Mouse (Mus musculus): ENCODE measurements around the gene Zmynd15. TPM values are rescaled to one million over a fixed set of nuclear protein-coding genes. Genes with fewer than 3 reads are reported as not detected.

Gene Zmynd15
- total and polyA plus RNA-seq, 3 experiments = 0.14 TPM; not detected in 2

DNA sequence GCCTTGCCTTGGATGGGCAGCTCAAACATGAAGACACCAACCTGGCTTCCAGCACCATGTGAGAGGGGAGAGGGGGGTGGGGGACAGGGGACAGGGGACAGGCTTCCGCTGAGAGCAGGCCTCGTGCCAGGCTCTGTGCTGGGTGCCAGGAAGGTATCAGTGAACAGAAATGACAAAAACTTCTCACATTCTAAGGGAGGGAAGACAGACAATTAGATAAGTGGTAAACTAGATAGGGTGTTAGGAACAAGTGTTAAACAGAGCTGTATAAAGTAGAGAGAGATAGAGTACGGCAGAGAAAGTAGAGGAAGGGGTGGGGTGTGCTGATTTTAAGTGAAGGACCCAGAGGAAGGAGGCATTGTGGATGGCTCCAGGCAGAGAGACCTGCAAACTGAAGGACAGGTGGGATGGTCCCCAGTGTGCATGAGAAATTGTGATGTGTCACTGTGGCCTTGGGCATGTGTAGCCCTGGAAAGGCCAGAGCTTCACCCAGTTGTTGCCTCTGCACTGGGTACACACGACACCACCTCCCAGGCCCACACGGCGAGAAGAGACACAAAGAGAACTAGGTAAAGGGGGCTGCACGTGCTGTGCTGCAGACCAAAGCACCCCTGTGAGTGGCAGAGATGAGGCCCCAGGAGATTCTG is 20.4 kb upstream of the Zmynd15 start (continued):
- TF ChIP-seq USF2 (IDR thresholded peaks at IDR 0.05; ENCODE audit: borderline replicate concordance in 1 of 2, insufficient read depth in 1 of 2, low read depth in 1 of 2, low read length in 2 of 2) = no peak
- TF ChIP-seq NELFE (IDR thresholded peaks at IDR 0.05; ENCODE audit: low read depth, low read length) = no peak
- TF ChIP-seq CHD1 (IDR thresholded peaks at IDR 0.05; ENCODE audit: low read depth, low read length) = no peak
- TF ChIP-seq ZNF384 (IDR thresholded peaks at IDR 0.05; ENCODE audit: low read depth, low read length) = no peak
- TF ChIP-seq USF1 (IDR thresholded peaks at IDR 0.05; ENCODE audit: low read depth, low read length) = no peak
- no peak for TF ChIP-seq MAFK (IDR thresholded peaks at IDR 0.05; ENCODE audit: borderline replicate concordance, low read depth, low read length)
- TF ChIP-seq EP300 (IDR thresholded peaks at IDR 0.05; ENCODE audit: low read depth in 1 of 2, low read length in 2 of 2) = peak; percentile 58 to 63; a peak in 3 of 4 replicates
- no peak for TF ChIP-seq NRF1 (IDR thresholded peaks at IDR 0.05; ENCODE audit: insufficient read depth, low read depth, low read length, poor library complexity, severe bottlenecking)
- TF ChIP-seq MXI1 (IDR thresholded peaks at IDR 0.05; ENCODE audit: low read depth, low read length) = peak; percentile 56; the same call in 1 of the 2 replicates
- TF ChIP-seq KAT2A (conservative IDR thresholded peaks at IDR 0.05; ENCODE audit: low read depth, low read length) = no peak
- TF ChIP-seq MAX (IDR thresholded peaks at IDR 0.05; ENCODE audit: low read length) = peak; percentile 58; the same call in 1 of the 2 replicates
- TF ChIP-seq SIN3A (IDR thresholded peaks at IDR 0.05; ENCODE audit: low read length) = peak; percentile 65; the same call in 1 of the 2 replicates
- no peak for TF ChIP-seq E2F4 (IDR thresholded peaks at IDR 0.05; ENCODE audit: borderline replicate concordance, low read depth, low read length)
- TF ChIP-seq RCOR1 (IDR thresholded peaks at IDR 0.05; ENCODE audit: low read depth, low read length) = peak; percentile 30; the same call in 1 of the 2 replicates
- TF ChIP-seq HCFC1 (IDR thresholded peaks at IDR 0.05; ENCODE audit: low read depth, low read length) = 0 out of 2 replicates have a peak, but pooled peaks have one; percentile 49
- peak; percentile 17; the same call in 1 of the 2 replicates for TF ChIP-seq ELF1 (IDR thresholded peaks at IDR 0.05; ENCODE audit: low read depth, low read length)
- no peak; the same call in 1 of the 2 replicates for TF ChIP-seq CHD2 (IDR thresholded peaks at IDR 0.05; ENCODE audit: low read length)
- no peak for TF ChIP-seq UBTF (IDR thresholded peaks at IDR 0.05; ENCODE audit: borderline replicate concordance, insufficient read depth, low read depth, low read length)
- no peak for TF ChIP-seq CTCF (IDR thresholded peaks at IDR 0.05 in 2 of 3, conservative IDR thresholded peaks at IDR 0.05 in 1 of 3; ENCODE audit: control insufficient read depth in 1 of 3, insufficient read depth in 1 of 3, low read depth in 2 of 3, low read length in 3 of 3, poor library complexity in 1 of 3, severe bottlenecking in 1 of 3)
- peak; percentile 81 for TF ChIP-seq ETS1 (IDR thresholded peaks at IDR 0.05; ENCODE audit: low read depth, low read length)

DNA sequence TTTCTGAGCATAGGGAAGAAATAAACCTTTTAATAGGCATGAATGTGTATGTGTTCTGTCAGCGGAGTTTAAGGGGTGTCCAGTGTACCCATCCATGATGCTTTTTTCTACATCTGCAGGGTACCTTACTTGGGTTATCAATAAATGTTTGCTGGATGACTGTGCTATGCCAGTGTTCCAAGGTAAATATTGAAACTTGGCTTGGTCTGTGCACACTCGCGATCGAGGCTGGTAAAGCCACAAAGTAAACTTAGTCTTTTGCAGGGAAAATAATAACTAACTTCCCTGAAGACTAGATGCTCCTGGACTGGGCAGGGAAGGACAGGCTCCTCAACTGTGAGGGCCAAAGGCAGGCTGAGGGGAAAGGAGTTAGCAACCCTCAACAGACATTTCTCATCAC is 18.6 kb upstream of the Zmynd15 start:
- Histone ChIP-seq H3K4me3 (ENCODE audit: control insufficient read depth in 1 of 2, insufficient read depth in 1 of 2, low read depth in 2 of 2, low read length in 2 of 2) (no peak overlapping the region), H3K36me3 (ENCODE audit: control insufficient read depth in 1 of 2, insufficient read depth in 2 of 2, low read length in 2 of 2) (peaks cover 2 to 31% of the 10 kb centered on the region in 2 experiments; a peak in 3 of 4 replicates), H3K4me1 (ENCODE audit: control insufficient read depth in 1 of 2, insufficient read depth in 2 of 2, low read length in 2 of 2) (peaks cover 14 to 39% of the 10 kb centered on the region in 2 experiments), H3K79me2 (ENCODE audit: control insufficient read depth, insufficient read depth, low read length, poor library complexity) (no peaks in the 10 kb centered on the region), H3K9ac (ENCODE audit: control insufficient read depth, low read depth, low read length, poor library complexity, severe bottlenecking) (no peak overlapping the region), H3K9me3 (replicated peaks; ENCODE audit: insufficient read depth, low read length) (no peaks in the 10 kb centered on the region), H3K27me3 (ENCODE audit: control insufficient read depth in 1 of 2, insufficient read depth in 2 of 2, low read length in 2 of 2) (no peaks in the 10 kb centered on the region), H3K27ac (ENCODE audit: control insufficient read depth, low read depth, low read length) (no peak overlapping the region)
- no peak for DNase-seq (ENCODE audit: low read depth, low spot score)
- TF ChIP-seq ELF1 (IDR thresholded peaks at IDR 0.05; ENCODE audit: low read depth, low read length) = no peak
- no peak for TF ChIP-seq USF2 (IDR thresholded peaks at IDR 0.05; ENCODE audit: borderline replicate concordance in 1 of 2, insufficient read depth in 1 of 2, low read depth in 1 of 2, low read length in 2 of 2)
- TF ChIP-seq USF1 (IDR thresholded peaks at IDR 0.05; ENCODE audit: low read depth, low read length) = no peak
- TF ChIP-seq ZNF384 (IDR thresholded peaks at IDR 0.05; ENCODE audit: low read depth, low read length) = no peak
- TF ChIP-seq E2F4 (IDR thresholded peaks at IDR 0.05; ENCODE audit: borderline replicate concordance, low read depth, low read length) = no peak
- no peak for TF ChIP-seq TBP (IDR thresholded peaks at IDR 0.05; ENCODE audit: low read depth, low read length)
- TF ChIP-seq MYB (IDR thresholded peaks at IDR 0.05; ENCODE audit: low read depth, low read length) = no peak
- no peak for TF ChIP-seq MEF2A (IDR thresholded peaks at IDR 0.05; ENCODE audit: extremely low read depth, insufficient replicate concordance, low read depth, low read length, poor library complexity, severe bottlenecking)
- no peak for TF ChIP-seq GATA1 (IDR thresholded peaks at IDR 0.05; ENCODE audit: low read depth, low read length)
- no peak for TF ChIP-seq NELFE (IDR thresholded peaks at IDR 0.05; ENCODE audit: low read depth, low read length)
- TF ChIP-seq CHD2 (IDR thresholded peaks at IDR 0.05; ENCODE audit: low read length) = no peak
- no peak for TF ChIP-seq JUND (IDR thresholded peaks at IDR 0.05; ENCODE audit: low read depth, low read length)
- TF ChIP-seq MAX (IDR thresholded peaks at IDR 0.05; ENCODE audit: low read length) = no peak
- no peak for TF ChIP-seq ZMIZ1 (IDR thresholded peaks at IDR 0.05; ENCODE audit: low read depth, low read length)
- TF ChIP-seq SIN3A (IDR thresholded peaks at IDR 0.05; ENCODE audit: low read length) = no peak
